ENCODE assay signal across 16 mouse cellular contexts in genomic region chr9:73755185-73755584, GRCm38 (mm10).
"Had no signal": no experiment of that assay in that cellular context is flagged by ENCODE, and none has a peak within 500 bp of the region (broad histone marks: within the 10 kb centered on the region; RNA-seq: fewer than 3 reads in every experiment).

No protein-coding gene starts in this region.

- H3K4me1 ChIP-seq: limb, embryonic 12.5 days; liver, embryonic 13.5 days; lung, embryonic 15.5 days had no signal

- DNase-seq: kidney, postnatal 25 days; layer of hippocampus, postnatal 36 days; liver; liver, embryonic 13.5 days; liver, postnatal 0 days; lung, postnatal 14 days; right cerebral cortex, postnatal 4 days; spleen, adult 18-20 months; thymus, adult 18-20 months; thymus, postnatal 25 days had no signal

- H3K36me3 ChIP-seq: limb, embryonic 12.5 days; liver, embryonic 13.5 days; lung, embryonic 15.5 days had no signal

- H3K4me2 ChIP-seq: limb, embryonic 12.5 days; liver, embryonic 13.5 days; lung, embryonic 15.5 days; midbrain, embryonic 11.5 days had no signal

- H3K4me3 ChIP-seq: limb, embryonic 12.5 days; liver, embryonic 13.5 days; lung, embryonic 15.5 days; megakaryocyte, embryonic 14.5 days had no signal

- H3K9ac ChIP-seq: limb, embryonic 12.5 days; liver, embryonic 13.5 days; liver, postnatal 0 days; lung, embryonic 15.5 days had no signal

- H3K9me3 ChIP-seq: limb, embryonic 12.5 days; liver, embryonic 13.5 days; lung, embryonic 15.5 days; megakaryocyte, embryonic 14.5 days had no signal

- H3K27ac ChIP-seq: limb, embryonic 12.5 days; liver, embryonic 13.5 days; lung, embryonic 15.5 days; macrophage had no signal

- H3K27me3 ChIP-seq: limb, embryonic 12.5 days; liver, embryonic 13.5 days; lung, embryonic 15.5 days; megakaryocyte, embryonic 14.5 days had no signal

- ATAC-seq: liver, postnatal 0 days; midbrain, embryonic 16.5 days had no signal
